Mouse (Mus musculus) kidney, adult 2 months (tissue): Measurements from ENCODE around the gene Sptlc3. TPM values are rescaled to one million over a fixed set of nuclear protein-coding genes. Genes with fewer than 3 reads are reported as not detected.

Source experiments
- DNase-seq: peaks from one replicate; pipeline ENCODE4 v3.0.0; 2021
- H3K27ac ChIP-seq: fragments of 200-500 bp; 2 replicates; pipeline ENCODE4 v1.5.1; 2012; ENCODE audit warnings: low read depth, low read length, control low read depth, inconsistent platforms; ENCODE audit not compliant: insufficient read depth
- H3K27me3 ChIP-seq: fragments of 200-500 bp; replicated peaks from 2 replicates; pipeline ENCODE4 v1.6.1; 2012; ENCODE audit warnings: mild to moderate bottlenecking, moderate library complexity, low read length, inconsistent platforms; ENCODE audit not compliant: control insufficient read depth, insufficient read depth
- H3K36me3 ChIP-seq: fragments of 200-500 bp; 2 replicates; pipeline ENCODE4 v1.6.1; 2012; ENCODE audit warnings: mild to moderate bottlenecking, moderate library complexity, low read length, inconsistent platforms; ENCODE audit not compliant: control insufficient read depth, insufficient read depth
- H3K4me1 ChIP-seq: fragments of 200-500 bp; 2 replicates; pipeline ENCODE4 v1.6.1; 2011; ENCODE audit warnings: low read length; ENCODE audit not compliant: control insufficient read depth, insufficient read depth
- H3K4me3 ChIP-seq: fragments of 200-500 bp; 2 replicates; pipeline ENCODE4 v1.5.1; 2011; ENCODE audit warnings: mild to moderate bottlenecking, low read depth, low read length, control low read depth; ENCODE audit not compliant: insufficient read depth
- CTCF ChIP-seq: fragments of 200-500 bp; conservative IDR thresholded peaks from 2 replicates; pipeline ENCODE4 v1.5.1; 2011; ENCODE audit warnings: low read depth, mild to moderate bottlenecking, control low read depth, low read length, moderate library complexity, mixed read lengths; ENCODE audit not compliant: insufficient read depth, insufficient read length
- POLR2A ChIP-seq: fragments of 200-500 bp; IDR thresholded peaks from one replicate; pipeline ENCODE4 v1.6.1; 2011; ENCODE audit warnings: low read depth, low read length, control low read depth
- WGBS: fragments of 180-500 bp; shearing (Covaris S2); methylation state at CpG from one replicate; pipeline ENCODE4 v1.1.7; 2018; 5-methylcytosine and 5-hydroxymethylcytosine counted together
- polyA plus RNA-seq: library from polyadenylated mRNA; depleted of rRNA; stranded (reverse); fragments of >200 nt; gene quantifications from 2 replicates; pipeline ENCODE4 v1.2.3, GENCODE M21; 2012

Sptlc3 gene
- polyA plus RNA-seq, 1 experiment: 1.4 TPM

GRCm38 (mm10) chr2:139637861-139638260 lies 144.1 kb downstream of the Sptlc3 start:
- no peaks in the 10 kb centered on the region for H3K4me1 ChIP-seq
- TF ChIP-seq POLR2A: no peak
- TF ChIP-seq CTCF: no peak
- no peaks in the 10 kb centered on the region for H3K27me3 ChIP-seq
- H3K4me3 ChIP-seq: no peak overlapping the region
- DNase-seq: no peak
- H3K27ac ChIP-seq: no peak overlapping the region
- 43% methylated on average over 2 of the region's 2 CpGs for WGBS
- H3K36me3 ChIP-seq: no peaks in the 10 kb centered on the region

DNA sequence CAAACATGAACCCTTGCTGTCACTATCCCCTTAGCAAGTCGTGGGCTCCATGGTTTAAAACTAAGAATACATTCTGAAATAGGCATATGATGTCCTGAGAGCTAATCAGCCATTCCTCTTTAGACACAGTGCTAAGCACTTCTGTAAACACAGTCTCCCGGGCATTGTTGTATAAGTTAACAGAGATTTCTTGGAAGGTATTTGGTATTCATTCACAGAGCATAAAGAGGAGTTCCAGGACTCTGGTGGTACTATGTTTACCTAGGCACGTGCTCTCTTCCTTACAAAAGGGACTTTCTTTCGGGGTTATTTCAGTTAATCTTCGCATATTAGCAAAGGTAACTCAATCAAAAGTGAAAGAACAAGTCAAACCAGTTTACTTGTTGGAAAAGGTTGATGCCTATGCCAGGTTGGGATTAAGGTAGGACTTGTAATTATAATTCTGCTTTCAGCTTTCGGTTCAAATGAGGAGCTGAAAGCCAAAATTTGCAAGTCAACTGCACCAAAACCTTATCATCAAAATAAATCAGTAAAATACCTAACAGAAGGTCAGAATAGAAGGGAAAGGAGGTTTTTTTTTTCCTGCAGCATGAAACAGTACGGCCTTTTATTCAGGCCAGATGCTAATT lies 148.2 kb downstream of the Sptlc3 start:
- peak; percentile 3 for DNase-seq
- Histone ChIP-seq H3K4me1 (no peaks in the 10 kb centered on the region), H3K27me3 (no peaks in the 10 kb centered on the region), H3K4me3 (no peak overlapping the region), H3K27ac (no peak overlapping the region), H3K36me3 (no peaks in the 10 kb centered on the region)
- TF ChIP-seq CTCF: no peak
- no peak for TF ChIP-seq POLR2A
- 47% methylated on average over 7 of the region's 7 CpGs for WGBS

GRCm38 (mm10) chr2:139649518-139649917 lies 155.8 kb downstream of the Sptlc3 start:
- 53% methylated on average over 3 of the region's 3 CpGs for WGBS
- DNase-seq: no peak
- TF ChIP-seq POLR2A: no peak
- TF ChIP-seq CTCF: no peak
- H3K4me1 ChIP-seq: no peaks in the 10 kb centered on the region
- no peaks in the 10 kb centered on the region for H3K36me3 ChIP-seq
- H3K27me3 ChIP-seq: no peaks in the 10 kb centered on the region
- H3K4me3 ChIP-seq: no peak overlapping the region
- no peak overlapping the region for H3K27ac ChIP-seq

- WGBS: 43% methylated on average over 4 of the region's 4 CpGs
- H3K27me3 ChIP-seq: no peaks in the 10 kb centered on the region
- DNase-seq: no peak
- H3K4me3 ChIP-seq: no peak overlapping the region
- H3K4me1 ChIP-seq: no peaks in the 10 kb centered on the region
- no peak for TF ChIP-seq POLR2A
- no peak for TF ChIP-seq CTCF
- no peak overlapping the region for H3K27ac ChIP-seq
- H3K36me3 ChIP-seq: no peaks in the 10 kb centered on the region
These were observed 163.0 kb downstream of the Sptlc3 start for GRCm38 (mm10) chr2:139656750-139657149.

DNA sequence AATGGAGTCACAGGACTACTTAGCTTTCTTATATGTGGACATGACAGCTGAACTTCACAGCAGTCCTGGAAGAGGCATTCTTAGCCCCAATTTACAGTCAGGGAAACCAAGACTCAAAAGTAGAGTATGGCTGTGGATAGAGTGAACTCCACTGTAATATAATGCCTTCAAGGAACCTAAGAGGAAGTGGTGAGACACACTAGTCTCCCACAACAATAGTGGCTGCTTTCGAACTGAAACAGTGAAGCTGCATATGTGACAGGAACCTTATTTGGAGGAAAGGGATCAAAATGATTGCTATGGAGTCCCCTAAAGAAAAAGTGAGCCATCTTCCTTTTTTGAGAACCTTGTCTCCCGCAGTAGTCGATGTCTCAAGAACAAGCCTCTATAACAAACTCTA lies 178.1 kb downstream of the Sptlc3 start:
- Histone ChIP-seq H3K4me3 (no peak overlapping the region), H3K27ac (no peak overlapping the region), H3K36me3 (no peaks in the 10 kb centered on the region), H3K4me1 (peaks cover under 1% of the 10 kb centered on the region; the same call in 1 of the 2 replicates), H3K27me3 (no peaks in the 10 kb centered on the region; the same call in 1 of the 2 replicates)
- 73% methylated on average over 3 of the region's 3 CpGs for WGBS
- no peak for DNase-seq
- TF ChIP-seq POLR2A (no peak), CTCF (no peak)

- DNase-seq: no peak
- H3K27ac ChIP-seq: no peak overlapping the region
- TF ChIP-seq CTCF: no peak
- TF ChIP-seq POLR2A: no peak
- no peaks in the 10 kb centered on the region for H3K36me3 ChIP-seq
- H3K4me1 ChIP-seq: peaks cover 2% of the 10 kb centered on the region; the same call in 1 of the 2 replicates
- no peaks in the 10 kb centered on the region; the same call in 1 of the 2 replicates for H3K27me3 ChIP-seq
- 59% methylated on average over 2 of the region's 2 CpGs for WGBS
- no peak overlapping the region for H3K4me3 ChIP-seq
These were observed 178.7 kb downstream of the Sptlc3 start for GRCm38 (mm10) chr2:139672371-139672770.

DNA sequence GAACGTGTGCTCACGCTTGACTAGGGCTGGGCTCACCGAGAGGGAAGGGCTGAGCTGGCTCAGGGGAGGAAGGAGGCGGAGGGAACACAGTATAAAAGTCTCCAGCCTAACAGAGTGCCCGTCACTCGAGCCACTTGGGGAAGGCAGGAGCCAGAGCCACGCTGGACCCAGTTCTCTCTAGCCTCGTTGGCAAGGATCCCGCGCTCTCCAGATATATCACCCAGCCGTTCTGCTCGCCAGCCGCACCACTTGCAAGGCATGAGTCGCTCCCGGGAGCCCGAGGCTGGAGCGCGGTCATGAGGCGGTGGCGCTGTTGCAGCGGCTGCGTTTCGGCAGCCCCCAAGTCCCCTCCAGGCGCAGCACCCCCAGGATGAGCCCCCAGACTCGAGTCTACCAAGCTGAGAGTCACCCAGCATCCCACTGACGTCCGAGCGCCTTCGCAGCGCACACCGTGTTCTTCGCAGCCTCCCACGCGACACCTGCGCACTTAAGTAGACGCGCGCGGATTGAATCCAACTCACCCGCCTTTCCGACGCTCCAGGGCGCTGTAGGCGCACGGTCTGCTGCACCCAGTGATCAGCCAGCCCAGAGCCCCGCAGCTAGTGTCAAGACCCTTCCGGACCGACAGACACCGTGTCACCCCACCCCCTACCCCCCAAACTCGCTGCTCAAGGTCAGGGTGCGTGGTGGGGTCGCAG lies 183.5 kb downstream of the Sptlc3 start:
- Histone ChIP-seq H3K36me3 (no peaks in the 10 kb centered on the region), H3K4me1 (peaks cover 2% of the 10 kb centered on the region; the same call in 1 of the 2 replicates), H3K27ac (no peak overlapping the region), H3K4me3 (peak overlapping the region; percentile 64), H3K27me3 (no peaks in the 10 kb centered on the region; the same call in 1 of the 2 replicates)
- no peak for TF ChIP-seq CTCF
- peak; percentile 23 for TF ChIP-seq POLR2A
- peak; percentile 67 for DNase-seq
- WGBS: under 1% methylated on average over 52 of the region's 52 CpGs
